Mouse (Mus musculus): ENCODE data around the gene Syt1. TPM values are rescaled to one million over a fixed set of nuclear protein-coding genes. Genes with fewer than 3 reads are reported as not detected.

Syt1 gene
- polyA plus RNA-seq, 1 experiment from 2014 or later, result 0.33 TPM

GRCm38 (mm10) chr10:108930299-108930698 lies 80.5 kb downstream of the Syt1 start:
- no peaks in the 10 kb centered on the region for H3K36me3 ChIP-seq (ENCODE audit: insufficient read depth, low read length)
- H3K4me3 ChIP-seq (replicated peaks; ENCODE audit: low read depth, low read length), result no peak overlapping the region
- H3K27me3 ChIP-seq (ENCODE audit: insufficient read depth, low read length), result no peaks in the 10 kb centered on the region
- H3K4me1 ChIP-seq (replicated peaks; ENCODE audit: insufficient read depth, low read length), result no peaks in the 10 kb centered on the region
- no peak for TF ChIP-seq CTCF (IDR thresholded peaks at IDR 0.05; ENCODE audit: low read depth)
- H3K27ac ChIP-seq, result no peak overlapping the region
- 26% methylated on average over 3 of the region's 3 CpGs for WGBS
- DNase-seq (ENCODE audit: low spot score) (peak; percentile 68), ATAC-seq (replicated peaks; ENCODE audit: low FRiP score, low read depth) (peak; percentile 89)
- H3K9ac ChIP-seq (ENCODE audit: low read depth, low read length), result no peak overlapping the region
- no peak overlapping the region for H3K4me2 ChIP-seq (ENCODE audit: low read length)
- no peaks in the 10 kb centered on the region for H3K9me3 ChIP-seq (replicated peaks; ENCODE audit: low read length)

- ATAC-seq (replicated peaks; ENCODE audit: low FRiP score, low read depth), result no peak
- DNase-seq (ENCODE audit: low spot score), result no peak
- 36% methylated on average over 6 of the region's 6 CpGs for WGBS
Observed at GRCm38 (mm10) chr10:108929676-108930075, 81.1 kb downstream of the Syt1 start.

GRCm38 (mm10) chr10:108905264-108905663 lies 105.5 kb downstream of the Syt1 start:
- WGBS, result 100% methylated on average over 1 of the region's 1 CpGs
- no peaks in the 10 kb centered on the region for H3K9me3 ChIP-seq (replicated peaks; ENCODE audit: low read length)
- H3K4me1 ChIP-seq (replicated peaks; ENCODE audit: insufficient read depth, low read length), result no peaks in the 10 kb centered on the region
- H3K27ac ChIP-seq, result no peak overlapping the region
- no peak overlapping the region for H3K4me2 ChIP-seq (ENCODE audit: low read length)
- no peak for DNase-seq (ENCODE audit: low spot score)
- TF ChIP-seq CTCF (IDR thresholded peaks at IDR 0.05; ENCODE audit: low read depth), result no peak
- no peaks in the 10 kb centered on the region for H3K27me3 ChIP-seq (ENCODE audit: insufficient read depth, low read length)
- ATAC-seq (replicated peaks; ENCODE audit: low FRiP score, low read depth), result no peak
- no peaks in the 10 kb centered on the region for H3K36me3 ChIP-seq (ENCODE audit: insufficient read depth, low read length)
- H3K9ac ChIP-seq (ENCODE audit: low read depth, low read length), result no peak overlapping the region
- no peak overlapping the region for H3K4me3 ChIP-seq (replicated peaks; ENCODE audit: low read depth, low read length)

More at GRCm38 (mm10) chr10:108929676-108930075, 81.1 kb downstream of the Syt1 start:
- no peak for TF ChIP-seq CTCF (IDR thresholded peaks at IDR 0.05; ENCODE audit: low read depth)
- Histone ChIP-seq H3K4me3 (replicated peaks; ENCODE audit: low read depth, low read length) (no peak overlapping the region), H3K9ac (ENCODE audit: low read depth, low read length) (no peak overlapping the region), H3K27me3 (ENCODE audit: insufficient read depth, low read length) (no peaks in the 10 kb centered on the region), H3K9me3 (replicated peaks; ENCODE audit: low read length) (no peaks in the 10 kb centered on the region), H3K36me3 (ENCODE audit: insufficient read depth, low read length) (no peaks in the 10 kb centered on the region), H3K4me2 (ENCODE audit: low read length) (no peak overlapping the region), H3K4me1 (replicated peaks; ENCODE audit: insufficient read depth, low read length) (no peaks in the 10 kb centered on the region), H3K27ac (no peak overlapping the region)

- ATAC-seq (replicated peaks; ENCODE audit: low FRiP score, low read depth), result no peak
Observed at GRCm38 (mm10) chr10:108904371-108904770, 106.4 kb downstream of the Syt1 start.

GRCm38 (mm10) chr10:108896529-108896928 lies 114.3 kb downstream of the Syt1 start:
- Histone ChIP-seq H3K9me3 (replicated peaks; ENCODE audit: low read length) (no peaks in the 10 kb centered on the region), H3K4me1 (replicated peaks; ENCODE audit: insufficient read depth, low read length) (no peaks in the 10 kb centered on the region), H3K4me3 (replicated peaks; ENCODE audit: low read depth, low read length) (no peak overlapping the region), H3K36me3 (ENCODE audit: insufficient read depth, low read length) (no peaks in the 10 kb centered on the region), H3K9ac (ENCODE audit: low read depth, low read length) (no peak overlapping the region), H3K4me2 (ENCODE audit: low read length) (no peak overlapping the region), H3K27ac (no peak overlapping the region), H3K27me3 (ENCODE audit: insufficient read depth, low read length) (no peaks in the 10 kb centered on the region)
- ATAC-seq (replicated peaks; ENCODE audit: low FRiP score, low read depth), result no peak
- 83% methylated on average over 5 of the region's 5 CpGs for WGBS
- no peak for DNase-seq (ENCODE audit: low spot score)
- no peak for TF ChIP-seq CTCF (IDR thresholded peaks at IDR 0.05; ENCODE audit: low read depth)

More at GRCm38 (mm10) chr10:108904371-108904770, 106.4 kb downstream of the Syt1 start:
- no peak overlapping the region for H3K4me2 ChIP-seq (ENCODE audit: low read length)
- H3K4me1 ChIP-seq (replicated peaks; ENCODE audit: insufficient read depth, low read length), result no peaks in the 10 kb centered on the region
- no peak for TF ChIP-seq CTCF (IDR thresholded peaks at IDR 0.05; ENCODE audit: low read depth)
- H3K9ac ChIP-seq (ENCODE audit: low read depth, low read length), result no peak overlapping the region
- H3K4me3 ChIP-seq (replicated peaks; ENCODE audit: low read depth, low read length), result no peak overlapping the region
- no peaks in the 10 kb centered on the region for H3K36me3 ChIP-seq (ENCODE audit: insufficient read depth, low read length)
- WGBS, result 62% methylated on average over 4 of the region's 4 CpGs
- H3K27ac ChIP-seq, result no peak overlapping the region
- H3K9me3 ChIP-seq (replicated peaks; ENCODE audit: low read length), result no peaks in the 10 kb centered on the region
- DNase-seq (ENCODE audit: low spot score), result no peak
- H3K27me3 ChIP-seq (ENCODE audit: insufficient read depth, low read length), result no peaks in the 10 kb centered on the region

GRCm38 (mm10) chr10:108893288-108893687 lies 117.5 kb downstream of the Syt1 start:
- no peaks in the 10 kb centered on the region for H3K36me3 ChIP-seq (ENCODE audit: insufficient read depth, low read length)
- no peaks in the 10 kb centered on the region for H3K27me3 ChIP-seq (ENCODE audit: insufficient read depth, low read length)
- H3K4me3 ChIP-seq (replicated peaks; ENCODE audit: low read depth, low read length), result no peak overlapping the region
- no peak for TF ChIP-seq CTCF (IDR thresholded peaks at IDR 0.05; ENCODE audit: low read depth)
- no peak overlapping the region for H3K27ac ChIP-seq
- no peak overlapping the region for H3K9ac ChIP-seq (ENCODE audit: low read depth, low read length)
- DNase-seq (ENCODE audit: low spot score), result no peak
- no peaks in the 10 kb centered on the region for H3K4me1 ChIP-seq (replicated peaks; ENCODE audit: insufficient read depth, low read length)
- no peaks in the 10 kb centered on the region for H3K9me3 ChIP-seq (replicated peaks; ENCODE audit: low read length)
- H3K4me2 ChIP-seq (ENCODE audit: low read length), result no peak overlapping the region
- WGBS, result 90% methylated on average over 6 of the region's 6 CpGs
- ATAC-seq (replicated peaks; ENCODE audit: low FRiP score, low read depth), result no peak

GRCm38 (mm10) chr10:108892441-108892840 lies 118.3 kb downstream of the Syt1 start:
- no peak for ATAC-seq (replicated peaks; ENCODE audit: low FRiP score, low read depth)
- no peak overlapping the region for H3K4me3 ChIP-seq (replicated peaks; ENCODE audit: low read depth, low read length)
- no peaks in the 10 kb centered on the region for H3K27me3 ChIP-seq (ENCODE audit: insufficient read depth, low read length)
- DNase-seq (ENCODE audit: low spot score), result no peak
- no peak overlapping the region for H3K4me2 ChIP-seq (ENCODE audit: low read length)
- H3K4me1 ChIP-seq (replicated peaks; ENCODE audit: insufficient read depth, low read length), result no peaks in the 10 kb centered on the region
- WGBS, result 94% methylated on average over 1 of the region's 1 CpGs
- H3K9me3 ChIP-seq (replicated peaks; ENCODE audit: low read length), result no peaks in the 10 kb centered on the region
- H3K36me3 ChIP-seq (ENCODE audit: insufficient read depth, low read length), result no peaks in the 10 kb centered on the region
- no peak overlapping the region for H3K9ac ChIP-seq (ENCODE audit: low read depth, low read length)
- no peak overlapping the region for H3K27ac ChIP-seq
- TF ChIP-seq CTCF (IDR thresholded peaks at IDR 0.05; ENCODE audit: low read depth), result no peak

Measured in kidney, postnatal 0 days (tissue).